Mouse (Mus musculus): ENCODE measurements at regions not wholly inside any gene's neighbourhood (a gene's known extent, or its start where the extent isn't known, plus 50 kb on each side); places are given as distances from the start of the nearest gene placed in this dataset.

- TF ChIP-seq CTCF (IDR thresholded peaks at IDR 0.05; ENCODE audit: low read depth, low read length) (no peak), GATA1 (IDR thresholded peaks at IDR 0.05; ENCODE audit: borderline replicate concordance, low read length) (no peak), POLR2AphosphoS5 (IDR thresholded peaks at IDR 0.05; ENCODE audit: insufficient replicate concordance, low read depth, low read length) (no peak)
Measured at GRCm38 (mm10) chr4:127709746-127710145, 261.0 kb downstream of the CK137956 start.

Data from G1E (cell line).